Mouse (Mus musculus) liver, embryonic 14.5 days (tissue): ENCODE measurements around the gene Pknox2.

Experiments used
- CTCF ChIP-seq: IDR thresholded peaks from 2 replicates; pipeline ENCODE4 v1.5.1; 2016; ENCODE audit warnings: antibody characterized with exemption, low read depth, control low read depth
- EP300 ChIP-seq: IDR thresholded peaks from 2 replicates; pipeline ENCODE4 v1.6.1; 2016; ENCODE audit warnings: antibody characterized with exemption, low read depth

DNA sequence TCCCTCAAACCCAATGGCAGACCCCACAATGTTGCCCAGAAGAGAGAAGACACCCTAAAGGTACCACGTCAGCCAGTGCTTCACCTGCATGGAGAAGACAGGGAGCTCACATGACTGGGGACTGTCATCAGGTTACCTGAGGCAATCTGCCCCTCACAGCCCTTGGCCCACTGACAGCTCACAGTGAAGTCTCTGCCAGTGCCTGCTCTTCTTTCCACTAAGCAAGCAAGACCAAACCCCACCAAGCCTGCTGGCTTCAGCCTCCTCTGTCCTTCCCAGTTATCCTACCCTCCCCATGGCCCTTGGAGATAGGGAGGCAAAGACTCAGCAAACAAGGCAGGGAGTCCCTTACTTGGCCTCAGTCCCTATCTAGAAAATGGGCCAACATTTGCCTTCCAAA, 24.8 kb downstream of the Pknox2 start:
- TF ChIP-seq EP300, result no peak
- no peak for TF ChIP-seq CTCF
